Mouse (Mus musculus) spleen, adult 2 months (tissue): ENCODE data around the gene Bsn. TPM values are rescaled to one million over a fixed set of nuclear protein-coding genes. Genes with fewer than 3 reads are reported as not detected.

ENCODE experiments used
- DNase-seq, 2 experiments: peaks; one replicate each; pipeline versions ENCODE4 v3.0.0 to v3.0.0-alpha.2; 2012 to 2021; ENCODE audit warnings: low spot score in 2 of 2, low read depth in 1 of 2
- H3K27ac ChIP-seq: fragments of 200-500 bp; 2 replicates; pipeline ENCODE4 v1.5.1; 2012; ENCODE audit warnings: low read length, inconsistent platforms; ENCODE audit not compliant: insufficient read depth
- H3K27me3 ChIP-seq: fragments of 200-500 bp; 2 replicates; pipeline ENCODE4 v1.6.1; 2012; ENCODE audit warnings: mild to moderate bottlenecking, moderate library complexity, low read length, inconsistent platforms; ENCODE audit not compliant: control insufficient read depth, insufficient read depth
- H3K36me3 ChIP-seq: fragments of 200-500 bp; 2 replicates; pipeline ENCODE4 v1.6.1; 2012; ENCODE audit warnings: mild to moderate bottlenecking, low read length, inconsistent platforms; ENCODE audit not compliant: control insufficient read depth, insufficient read depth
- H3K4me1 ChIP-seq: fragments of 200-500 bp; 2 replicates; pipeline ENCODE4 v1.6.1; 2011; ENCODE audit warnings: inconsistent platforms; ENCODE audit not compliant: control insufficient read depth, insufficient read depth, insufficient read length
- H3K4me3 ChIP-seq: fragments of 200-500 bp; 2 replicates; pipeline ENCODE4 v1.5.1; 2011; ENCODE audit warnings: mild to moderate bottlenecking, inconsistent platforms; ENCODE audit not compliant: insufficient read depth, insufficient read length; ENCODE audit errors: extremely low read depth
- CTCF ChIP-seq: fragments of 200-500 bp; IDR thresholded peaks from 2 replicates; pipeline ENCODE4 v1.5.1; 2011; ENCODE audit warnings: mild to moderate bottlenecking, inconsistent platforms; ENCODE audit not compliant: insufficient read depth, insufficient read length, insufficient replicate concordance; ENCODE audit errors: extremely low read depth
- POLR2A ChIP-seq: fragments of 200-500 bp; IDR thresholded peaks from 2 replicates; pipeline ENCODE4 v1.6.1; 2011; ENCODE audit warnings: low read depth, low read length, inconsistent platforms
- WGBS: fragments of 180-500 bp; shearing (Covaris S2); methylation state at CpG from one replicate; pipeline ENCODE4 v1.1.7; 2018; 5-methylcytosine and 5-hydroxymethylcytosine counted together
- polyA plus RNA-seq: library from polyadenylated mRNA; depleted of rRNA; stranded (reverse); fragments of >200 nt; gene quantifications from 2 replicates; pipeline ENCODE4 v1.2.3, GENCODE M21; 2012

The Bsn gene
- polyA plus RNA-seq, 1 experiment, result 0.57 TPM

DNA sequence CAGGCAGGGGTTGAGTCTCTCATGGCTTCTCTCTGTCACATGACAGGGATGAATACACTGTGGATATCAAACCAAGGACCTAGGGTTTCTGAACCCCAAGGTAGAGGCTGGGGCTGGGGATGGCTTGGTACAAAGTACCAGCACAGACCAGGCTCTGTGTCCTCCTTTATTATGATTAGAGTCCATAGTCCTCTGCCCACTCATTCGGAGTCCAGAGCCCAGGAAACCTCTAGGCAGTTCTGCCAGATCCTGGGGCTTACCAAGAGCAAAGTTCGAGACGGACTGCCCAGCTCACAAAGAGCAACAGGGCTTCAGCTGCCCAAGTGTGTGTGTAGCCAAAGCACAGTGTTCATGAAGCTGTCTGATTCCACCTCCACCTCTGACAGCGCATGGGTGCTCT, 104.9 kb downstream of the Bsn start:
- H3K27ac ChIP-seq, result no peak overlapping the region
- H3K27me3 ChIP-seq, result no peaks in the 10 kb centered on the region
- no peak overlapping the region for H3K4me3 ChIP-seq
- peaks cover 9% of the 10 kb centered on the region; the same call in 1 of the 2 replicates for H3K4me1 ChIP-seq
- peaks cover 49% of the 10 kb centered on the region for H3K36me3 ChIP-seq
- TF ChIP-seq POLR2A, result no peak
- no peak for TF ChIP-seq CTCF
- DNase-seq, result no peak
- 95% methylated on average over 4 of the region's 4 CpGs for WGBS

DNA sequence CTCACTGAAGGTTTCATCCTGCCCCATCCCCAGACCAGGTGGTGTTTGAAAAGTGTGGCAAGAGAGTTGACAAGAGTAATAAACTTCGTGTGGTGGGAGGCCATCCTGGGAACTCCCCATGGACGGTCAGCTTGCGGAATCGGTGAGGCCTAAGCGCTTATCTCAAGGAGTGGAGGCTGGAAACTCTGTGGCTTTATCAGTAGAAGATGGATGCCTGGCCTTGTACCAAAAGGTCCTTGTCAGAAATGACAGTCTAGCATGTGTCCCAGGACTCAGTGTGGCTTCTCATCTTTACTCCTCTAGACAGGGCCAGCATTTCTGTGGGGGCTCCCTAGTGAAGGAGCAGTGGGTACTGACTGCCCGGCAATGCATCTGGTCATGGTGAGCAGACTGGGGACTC, 106.6 kb downstream of the Bsn start:
- WGBS, result 73% methylated on average over 6 of the region's 6 CpGs
- Histone ChIP-seq H3K4me1 (peaks cover 13% of the 10 kb centered on the region; the same call in 1 of the 2 replicates), H3K27me3 (no peaks in the 10 kb centered on the region), H3K27ac (peak overlapping the region; percentile 70), H3K36me3 (peaks cover 33% of the 10 kb centered on the region), H3K4me3 (no peak overlapping the region)
- no peak for DNase-seq
- TF ChIP-seq CTCF (no peak), POLR2A (no peak)

DNA sequence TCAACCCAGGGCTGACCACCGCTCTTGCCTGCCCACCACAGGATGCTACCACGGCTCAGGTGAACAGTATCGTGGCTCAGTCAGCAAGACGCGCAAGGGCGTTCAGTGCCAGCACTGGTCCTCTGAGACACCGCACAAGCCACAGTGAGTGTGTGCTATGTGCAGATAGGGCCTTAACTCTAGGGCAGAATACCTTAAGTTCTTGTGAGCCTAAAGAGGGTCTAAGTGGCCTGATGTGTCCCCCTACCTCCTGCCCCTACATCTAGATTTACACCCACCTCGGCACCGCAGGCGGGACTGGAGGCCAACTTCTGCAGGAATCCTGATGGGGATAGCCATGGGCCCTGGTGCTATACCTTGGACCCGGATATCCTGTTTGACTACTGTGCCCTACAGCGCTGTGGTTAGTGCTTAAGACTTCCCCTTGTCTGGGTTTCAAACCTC, 107.2 kb downstream of the Bsn start, which contains the start of gene Rnf123:
Rnf123 (minus strand) TSS at position 359 of the 444 bp plus-strand sequence.
- TF ChIP-seq CTCF, result no peak
- no peak for TF ChIP-seq POLR2A
- no peak for DNase-seq
- H3K4me1 ChIP-seq, result peaks cover 16% of the 10 kb centered on the region; the same call in 1 of the 2 replicates

DNA sequence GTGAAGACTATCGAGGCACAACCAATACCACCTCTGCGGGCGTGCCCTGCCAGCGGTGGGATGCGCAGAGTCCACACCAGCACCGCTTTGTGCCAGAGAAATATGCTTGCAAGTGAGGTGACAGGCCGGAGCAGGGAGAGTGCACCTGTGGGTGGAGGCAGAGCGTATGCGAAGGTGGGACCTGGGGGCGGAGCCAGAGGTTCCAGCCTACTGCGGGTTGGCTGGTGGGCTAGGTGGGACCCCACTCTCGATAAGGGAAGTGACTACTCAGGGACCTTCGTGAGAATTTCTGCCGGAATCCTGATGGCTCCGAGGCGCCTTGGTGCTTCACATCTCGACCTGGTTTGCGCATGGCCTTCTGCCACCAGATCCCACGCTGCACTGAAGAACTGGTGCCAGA, 107.6 kb downstream of the Bsn start:
- H3K27ac ChIP-seq, result peak overlapping the region; percentile 70
- DNase-seq, result no peak
- peak overlapping the region; percentile 40 for H3K4me3 ChIP-seq
- H3K27me3 ChIP-seq, result no peaks in the 10 kb centered on the region
- TF ChIP-seq POLR2A, result no peak
- no peak for TF ChIP-seq CTCF
- peaks cover 27% of the 10 kb centered on the region for H3K36me3 ChIP-seq
- peaks cover 20% of the 10 kb centered on the region; the same call in 1 of the 2 replicates for H3K4me1 ChIP-seq
- WGBS, result 22% methylated on average over 19 of the region's 19 CpGs

More for the DNA sequence above, 107.2 kb downstream of the Bsn start, which contains the start of gene Rnf123:
- H3K4me3 ChIP-seq, result peak within 1 kb of the TSS; percentile 40
- H3K27ac ChIP-seq, result peak within 1 kb of the TSS; percentile 70
- H3K36me3 ChIP-seq, result peaks cover 31% of the 10 kb centered on the region
- no peaks in the 10 kb centered on the region for H3K27me3 ChIP-seq
- WGBS, result 13% methylated on average over 12 of the region's 12 CpGs

DNA sequence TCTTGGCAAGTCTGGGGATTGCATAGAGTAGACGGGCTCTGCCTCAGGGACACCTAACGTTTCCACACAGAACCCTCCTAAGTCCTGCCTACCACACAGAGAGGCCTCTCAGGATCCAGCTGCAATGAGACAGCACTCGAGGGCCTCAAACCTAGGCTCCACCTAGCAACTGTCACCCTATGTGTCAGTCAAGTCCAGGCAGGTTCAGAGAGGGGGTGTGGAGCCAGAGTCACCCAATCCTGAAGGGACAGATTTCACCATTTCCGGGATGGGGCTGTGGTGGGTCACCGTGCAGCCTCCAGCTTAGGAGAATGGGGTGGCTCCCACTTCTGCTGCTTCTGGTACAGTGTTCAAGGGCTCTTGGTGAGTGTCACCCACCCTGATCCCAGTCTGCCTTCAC, 110.0 kb downstream of the Bsn start, which contains the start of gene Mst1:
Mst1 (plus strand) TSS at position 269 of the 400 bp plus-strand sequence.
- H3K27ac ChIP-seq, result peak within 1 kb of the TSS; percentile 58; the same call in 1 of the 2 replicates
- peaks cover 11% of the 10 kb centered on the region for H3K36me3 ChIP-seq
- 80% methylated on average over 5 of the region's 5 CpGs for WGBS
- TF ChIP-seq CTCF (no peak), POLR2A (no peak)
- peaks cover 20% of the 10 kb centered on the region; the same call in 1 of the 2 replicates for H3K4me1 ChIP-seq
- H3K4me3 ChIP-seq, result peak within 1 kb of the TSS; percentile 89
- H3K27me3 ChIP-seq, result no peaks in the 10 kb centered on the region
- no peak for DNase-seq

DNA sequence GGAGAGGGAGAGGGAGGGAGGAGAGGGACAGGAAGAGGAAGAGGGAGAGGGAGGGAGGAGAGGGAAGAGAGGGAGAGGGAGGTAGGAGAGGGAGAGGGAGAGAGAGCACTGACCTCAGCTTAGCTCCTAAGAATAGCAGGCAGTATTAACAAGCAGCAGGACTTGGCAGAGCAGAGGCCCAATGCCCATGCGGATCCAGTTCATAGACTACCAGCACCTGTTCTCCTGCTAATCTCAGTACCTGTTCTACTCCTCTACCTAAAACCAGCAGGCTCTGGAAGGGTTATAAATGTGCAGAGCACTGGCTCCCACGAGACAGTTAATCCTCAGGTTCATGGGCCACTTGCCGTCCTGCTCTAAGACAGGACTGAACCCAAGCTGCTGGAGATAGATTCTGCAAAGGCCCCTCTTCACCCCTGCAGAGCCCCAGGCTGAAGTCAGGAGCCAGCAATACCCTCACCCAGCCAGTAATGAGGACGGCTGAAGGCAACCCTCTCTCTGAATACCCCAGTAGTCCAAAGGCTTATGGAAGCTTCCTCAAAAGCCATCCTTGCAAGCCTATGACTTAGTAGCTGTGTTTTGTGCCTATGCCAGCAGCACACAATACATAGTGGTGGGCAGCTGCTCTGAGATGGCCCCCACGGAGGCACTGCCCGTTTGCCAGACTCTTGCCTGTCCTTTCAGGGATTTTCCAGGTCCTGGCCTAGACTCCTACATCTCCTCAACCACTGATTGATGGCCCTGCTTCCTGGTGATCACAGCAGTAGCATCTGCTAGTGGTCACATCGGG, 116.8 kb downstream of the Bsn start:
- no peak for DNase-seq
- H3K27ac ChIP-seq, result no peak overlapping the region
- TF ChIP-seq CTCF (no peak), POLR2A (no peak)
- H3K4me1 ChIP-seq, result peaks cover 7% of the 10 kb centered on the region; the same call in 1 of the 2 replicates
- H3K4me3 ChIP-seq, result no peak overlapping the region
- peaks cover 33% of the 10 kb centered on the region for H3K36me3 ChIP-seq
- WGBS, result 92% methylated on average over 7 of the region's 7 CpGs
- no peaks in the 10 kb centered on the region for H3K27me3 ChIP-seq

DNA sequence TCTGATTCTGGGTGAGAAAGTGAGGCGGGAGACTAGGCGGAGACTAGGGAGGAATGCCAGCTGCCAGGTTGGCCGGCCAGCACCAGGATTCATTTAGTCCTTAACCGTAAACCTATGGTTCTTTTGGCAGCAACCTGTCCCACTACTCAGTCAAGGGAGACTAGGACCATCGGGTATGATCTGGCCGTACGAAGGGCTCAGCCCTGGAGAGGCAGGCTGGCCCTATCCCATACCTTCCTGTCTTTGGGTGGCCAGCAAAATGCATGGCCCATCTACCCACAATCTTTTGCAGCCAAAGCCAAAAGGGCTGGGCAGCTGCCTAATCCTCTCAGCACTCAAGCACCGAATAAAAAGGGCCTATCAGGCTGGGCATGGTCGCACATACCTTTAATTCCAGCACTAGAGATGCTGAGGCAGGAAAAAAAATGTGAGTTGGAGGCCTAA, 117.7 kb downstream of the Bsn start:
- H3K36me3 ChIP-seq, result peaks cover 33% of the 10 kb centered on the region

More for the DNA sequence above, 117.7 kb downstream of the Bsn start:
- Histone ChIP-seq H3K27ac (no peak overlapping the region), H3K4me3 (no peak overlapping the region), H3K4me1 (no peaks in the 10 kb centered on the region), H3K27me3 (no peaks in the 10 kb centered on the region)
- DNase-seq, result no peak
- WGBS, result 93% methylated on average over 9 of the region's 9 CpGs
- no peak for TF ChIP-seq CTCF
- TF ChIP-seq POLR2A, result no peak
